Mouse (Mus musculus) ovary, postnatal 10 days (tissue): ENCODE results near the gene Slc39a13.
"Not testable (repeated sequence)": the region's sequence is repeated elsewhere in the genome, so short reads cannot be mapped to it uniquely, and the experiment has no call there.

Experiments
- DNase-seq: peaks from one replicate; pipeline ENCODE4 v3.0.0; 2022; ENCODE audit warnings: low spot score

Gene Slc39a13

DNA sequence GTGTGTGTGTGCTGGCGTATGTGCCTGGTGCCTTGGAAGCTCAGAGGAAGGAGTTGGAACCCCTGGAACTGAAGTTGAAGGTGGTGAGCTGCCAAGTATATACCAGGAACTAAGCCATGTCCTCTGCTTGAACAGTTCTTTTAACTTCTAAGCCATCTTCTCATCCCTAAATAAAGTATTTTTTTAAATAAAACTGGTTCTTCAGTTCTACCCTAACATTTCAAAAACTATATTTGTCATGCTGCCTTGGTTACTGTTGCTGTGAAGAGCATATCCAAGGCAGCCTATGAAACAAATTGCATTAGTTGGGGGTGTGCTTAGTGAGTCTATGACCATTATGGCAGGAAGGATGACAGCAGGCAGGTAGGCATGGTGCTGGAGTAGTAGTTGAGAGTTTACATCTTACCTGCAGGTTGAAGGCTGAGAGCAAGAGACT is 45.1 kb downstream of the Slc39a13 start:
- DNase-seq, result no peak

DNA sequence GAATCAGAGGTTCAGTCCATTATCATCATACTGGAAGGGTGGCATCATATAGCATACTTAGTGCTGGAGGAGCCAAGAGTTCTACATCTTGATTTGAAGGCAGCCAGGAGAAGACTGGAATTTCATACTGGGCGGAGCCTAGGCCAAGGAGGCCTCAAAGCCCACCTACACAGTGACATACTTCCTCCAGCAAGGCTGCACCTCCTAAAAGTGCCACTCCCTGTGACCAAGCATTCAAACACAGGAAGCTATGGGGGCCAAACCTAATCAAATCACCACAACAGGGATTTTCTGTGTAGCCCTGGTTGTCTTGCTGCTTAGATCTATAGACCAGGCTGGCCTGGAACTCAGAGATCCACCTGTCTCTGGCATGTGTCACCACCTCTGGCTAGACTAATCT is 46.3 kb downstream of the Slc39a13 start:
- DNase-seq, result no peak

DNA sequence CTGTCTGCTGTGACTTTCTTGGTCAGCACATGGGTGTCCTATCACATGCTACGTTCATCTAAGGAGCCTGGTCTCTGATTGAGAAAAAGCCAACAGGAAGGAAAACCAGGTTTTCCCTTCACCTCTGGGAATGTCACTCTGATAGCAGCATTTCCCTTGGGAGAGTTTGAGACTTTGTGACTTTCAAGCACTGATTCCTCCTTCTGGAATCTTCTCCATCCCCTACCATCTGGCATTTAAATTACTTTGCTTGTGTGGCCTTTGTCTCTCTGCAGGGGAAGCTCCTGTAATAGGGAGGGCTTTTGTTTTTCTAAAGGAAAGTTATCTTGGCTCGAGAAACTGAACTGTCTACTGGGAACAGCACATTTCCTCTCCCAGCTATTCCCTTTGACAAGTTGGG is 47.1 kb downstream of the Slc39a13 start:
- DNase-seq, result no peak

DNA sequence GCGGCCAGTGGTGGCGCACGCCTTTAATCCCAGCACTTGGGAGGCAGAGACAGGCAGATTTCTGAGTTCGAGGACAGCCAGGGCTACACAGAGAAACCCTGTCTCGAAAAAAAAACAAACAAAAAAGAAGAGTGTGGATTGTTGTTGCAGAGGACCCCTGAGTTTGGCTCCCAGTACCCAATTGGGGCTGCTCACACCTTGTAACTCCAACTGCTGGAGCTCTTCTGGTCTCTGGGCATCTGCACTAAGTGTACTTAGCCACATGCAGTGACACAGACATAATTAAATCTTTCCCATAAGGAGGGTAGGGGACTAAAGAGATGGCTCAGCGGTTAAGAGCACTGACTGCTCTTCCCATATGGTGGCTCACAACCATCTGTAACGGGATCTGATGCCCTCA is 48.0 kb downstream of the Slc39a13 start:
- DNase-seq, result not testable (repeated sequence)

DNA sequence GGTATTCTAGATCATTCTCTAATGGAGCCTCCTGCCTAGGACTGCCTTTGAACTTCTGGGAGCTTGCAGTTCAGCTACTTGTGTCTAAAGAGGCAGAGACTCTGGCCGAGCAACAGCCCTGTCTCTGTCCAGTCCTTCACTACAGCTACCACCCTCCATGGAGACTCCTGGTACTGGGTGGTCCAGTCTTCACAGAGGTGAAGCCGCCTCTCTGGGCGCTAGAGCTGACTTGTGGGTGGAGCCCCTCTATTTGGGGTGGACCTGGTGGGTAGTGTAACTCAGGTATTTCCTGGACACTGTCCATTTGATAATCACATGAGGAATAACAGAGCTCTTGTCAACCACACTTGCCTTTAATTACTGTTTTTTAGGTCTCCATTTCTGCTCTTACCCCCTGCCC is 50.3 kb downstream of the Slc39a13 start:
- DNase-seq, result no peak

DNA sequence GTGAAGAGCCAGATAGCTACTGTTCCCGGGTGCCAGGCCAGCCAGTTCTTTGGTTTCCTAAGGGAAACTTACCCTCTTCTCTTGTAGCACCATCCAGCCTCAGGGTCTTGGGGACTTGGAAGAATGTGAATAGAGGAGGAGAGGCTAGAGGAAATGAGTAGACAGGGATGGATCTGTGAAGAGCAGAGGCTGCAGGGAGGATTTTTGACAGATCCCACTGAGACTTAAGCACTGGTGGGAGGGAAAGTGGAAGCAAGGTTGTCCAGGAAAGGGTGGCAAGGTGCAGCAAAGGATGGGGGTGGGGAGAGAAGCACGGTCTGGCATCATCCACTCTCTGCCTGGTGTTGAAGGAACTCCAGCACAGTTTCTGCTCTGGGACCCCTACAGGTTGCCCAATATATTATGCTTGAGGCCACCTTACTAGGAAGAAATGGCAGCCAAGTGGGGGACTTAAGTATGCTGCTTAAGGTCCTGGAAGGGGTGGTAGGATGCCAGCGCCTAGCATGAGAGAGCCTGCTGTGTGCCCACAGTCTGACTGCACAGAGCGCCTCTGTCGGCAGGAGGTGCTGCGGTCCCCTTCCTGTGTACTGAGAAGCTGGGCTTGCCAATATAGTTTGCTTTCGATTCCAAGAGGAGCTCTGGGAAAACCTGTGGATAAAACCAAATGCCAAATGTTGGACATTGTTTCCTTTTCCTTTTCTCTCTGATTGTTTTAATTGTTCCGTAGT is 52.0 kb downstream of the Slc39a13 start:
- no peak for DNase-seq

DNA sequence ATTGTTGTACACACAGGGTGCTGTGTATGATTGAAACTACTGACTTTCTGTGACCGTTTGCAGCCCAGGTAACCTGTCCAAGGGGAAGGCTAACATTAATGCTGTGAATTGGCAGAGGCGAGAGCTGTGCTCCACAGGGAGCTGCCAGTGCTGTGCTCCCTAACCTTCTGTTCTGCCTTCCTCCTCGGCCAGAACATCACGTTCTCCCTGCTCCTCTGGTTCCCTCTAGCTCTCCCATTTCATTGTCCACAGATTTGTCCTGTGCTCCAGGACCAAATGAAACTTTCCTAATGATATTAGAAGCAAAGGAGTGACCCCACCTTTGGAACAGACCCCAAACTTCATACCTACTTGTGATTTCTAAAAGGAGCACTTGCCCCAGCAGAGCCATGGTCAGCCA is 54.8 kb downstream of the Slc39a13 start:
- no peak for DNase-seq

DNA sequence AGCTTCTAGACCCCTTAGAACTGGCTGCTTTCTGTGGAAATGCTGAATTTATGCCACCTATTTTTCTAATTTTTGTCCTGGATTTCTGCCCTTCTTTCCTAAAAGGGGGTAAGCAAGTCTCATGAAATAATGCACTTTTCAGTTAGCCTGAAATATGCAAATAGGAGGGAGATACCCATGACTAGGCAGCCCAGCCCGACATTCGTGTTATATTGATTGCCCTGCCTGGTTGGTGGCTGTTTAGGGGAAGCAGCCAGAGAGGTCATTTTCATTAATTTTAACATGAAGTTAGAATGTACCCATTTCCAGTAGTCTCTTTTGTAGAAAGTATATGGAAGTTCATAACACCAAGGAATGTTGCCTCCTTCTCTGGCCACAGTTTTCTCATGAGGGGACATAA is 56.3 kb downstream of the Slc39a13 start:
- no peak for DNase-seq
